Mouse (Mus musculus) ZHBTc4 (cell line): ENCODE measurements around the gene 3110001I22Rik.

Source experiments
- DNase-seq: peaks from one replicate; pipeline ENCODE4 v3.0.0-alpha.2; 2011; ENCODE audit warnings: low read depth, low spot score

3110001I22Rik gene

GRCm38 (mm10) chr16:13716821-13717553 is 45.3 kb downstream of the 3110001I22Rik start:
- no peak for DNase-seq

GRCm38 (mm10) chr16:13722937-13723336 is 51.2 kb downstream of the 3110001I22Rik start:
- peak; percentile 84 for DNase-seq

- peak; percentile 63 for DNase-seq
Measured at GRCm38 (mm10) chr16:13727811-13728335, 56.1 kb downstream of the 3110001I22Rik start.
